Mouse (Mus musculus) gonadal fat pad, adult 2 months (tissue): Measurements from ENCODE around the gene Spns2. TPM values are rescaled to one million over a fixed set of nuclear protein-coding genes. Genes with fewer than 3 reads are reported as not detected.

Source experiments
- DNase-seq: peaks from one replicate; pipeline ENCODE4 v3.0.0-alpha.2; 2012; ENCODE audit warnings: low read depth
- polyA plus RNA-seq: library from polyadenylated mRNA; depleted of rRNA; stranded (reverse); fragments of >200 nt; gene quantifications from 2 replicates; pipeline ENCODE4 v1.2.3, GENCODE M21; 2012; rRNA removed

Gene Spns2
- polyA plus RNA-seq, 1 experiment, result 22.5 TPM

DNA sequence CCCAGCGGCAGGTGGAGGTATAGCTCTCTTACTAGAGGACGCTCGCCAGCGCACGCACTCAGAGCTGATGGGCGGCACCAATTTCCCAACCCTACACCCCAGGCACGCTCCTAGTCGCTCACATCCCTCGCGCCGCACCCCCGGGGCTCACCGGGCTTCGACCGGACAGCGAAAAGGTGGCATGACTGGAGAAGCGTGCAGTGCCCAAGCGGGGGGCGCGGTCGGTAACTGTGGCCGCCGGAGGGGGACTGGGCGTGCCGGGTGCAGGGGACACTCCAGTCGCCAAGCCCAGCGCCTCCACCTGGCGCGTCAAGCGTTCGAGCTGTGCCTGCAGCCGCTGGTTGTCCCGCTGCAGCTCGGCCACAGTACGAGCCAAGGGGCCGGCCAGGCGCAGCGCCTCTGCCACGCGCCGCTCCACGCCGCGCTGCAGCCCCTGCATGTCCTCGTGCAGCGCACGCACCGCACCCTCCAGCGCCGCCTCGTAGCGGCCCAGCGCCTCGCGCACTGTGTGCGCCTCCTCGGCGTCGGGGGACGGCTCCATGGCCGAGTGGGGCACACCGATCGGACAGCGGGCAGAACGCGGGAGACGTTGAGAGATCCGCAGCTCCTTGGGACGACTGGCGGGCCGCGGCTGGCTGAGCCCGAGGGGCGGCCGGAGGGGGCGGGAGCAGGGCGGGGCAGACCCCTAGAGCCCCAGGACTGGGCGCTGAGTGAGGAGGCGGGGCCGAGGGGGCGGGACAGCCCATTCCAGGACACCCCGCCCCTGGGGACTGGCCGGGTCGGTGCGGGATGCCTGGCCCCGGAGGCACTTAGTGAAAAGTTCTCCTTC, 78.4 kb downstream of the Spns2 start, which contains the start of gene Smtnl2:
Gene Smtnl2 (minus strand): TSS at position 621 of the 829 bp plus-strand sequence.
- DNase-seq, result no peak

DNA sequence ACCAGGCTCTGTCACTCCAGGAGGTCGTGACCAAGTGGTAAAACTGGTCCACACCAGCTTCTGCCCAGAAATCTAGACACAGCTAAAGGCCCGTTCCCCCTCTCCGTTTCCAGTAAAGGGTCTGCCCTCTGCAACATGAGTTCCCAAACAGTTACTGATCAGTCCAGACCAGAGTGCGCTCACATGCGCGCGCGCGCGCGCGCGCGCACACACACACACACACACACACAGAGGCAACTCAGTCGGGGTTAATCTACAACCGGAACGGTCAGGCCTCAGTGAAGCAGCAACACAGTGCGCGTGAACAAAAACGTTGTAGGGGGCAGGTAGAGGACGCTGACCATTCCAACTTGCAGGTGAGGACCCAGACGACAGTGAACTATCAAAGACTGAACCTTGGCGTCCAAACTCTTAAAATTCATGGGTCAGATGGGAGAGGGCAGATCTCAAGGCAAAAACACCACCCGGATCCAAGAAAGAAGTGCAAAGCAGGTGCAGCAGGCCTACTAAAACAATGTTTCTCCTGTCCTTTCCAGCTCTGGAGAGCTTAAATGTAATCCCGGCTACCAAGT, 79.1 kb downstream of the Spns2 start:
- no peak for DNase-seq

DNA sequence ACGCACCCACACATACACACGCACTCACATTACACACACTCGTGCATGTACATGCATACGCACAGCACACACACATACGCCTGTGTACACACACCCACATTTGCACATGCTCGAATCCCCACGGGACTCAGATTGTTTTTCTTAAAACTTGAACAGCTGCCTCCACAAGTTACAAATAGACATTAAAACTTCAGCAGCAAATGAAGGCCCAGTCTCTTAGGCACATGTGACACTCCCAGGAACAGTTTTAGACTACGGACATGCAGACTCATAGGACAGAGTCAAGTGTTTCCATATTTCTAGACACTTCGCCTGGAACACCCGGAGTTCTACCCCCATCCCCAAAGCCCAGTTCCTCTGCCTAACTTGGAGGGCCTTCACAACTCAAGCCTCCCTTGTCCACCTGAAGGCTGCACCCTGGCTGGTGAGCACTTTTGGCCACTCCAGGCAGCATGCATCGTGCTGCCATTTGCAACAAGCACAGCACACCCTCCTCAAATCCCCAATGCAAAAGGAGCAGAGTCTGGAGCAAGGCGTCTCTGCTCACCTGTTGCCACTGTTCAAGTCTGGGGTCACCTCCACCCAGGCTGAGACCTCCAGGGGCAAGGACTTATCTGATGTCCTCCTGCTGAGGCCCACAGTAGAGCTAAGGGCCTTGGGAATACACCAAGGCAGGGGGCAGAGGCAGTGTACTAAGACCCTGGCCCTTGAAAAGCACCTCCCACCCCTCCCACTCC, 79.9 kb downstream of the Spns2 start:
- no peak for DNase-seq

DNA sequence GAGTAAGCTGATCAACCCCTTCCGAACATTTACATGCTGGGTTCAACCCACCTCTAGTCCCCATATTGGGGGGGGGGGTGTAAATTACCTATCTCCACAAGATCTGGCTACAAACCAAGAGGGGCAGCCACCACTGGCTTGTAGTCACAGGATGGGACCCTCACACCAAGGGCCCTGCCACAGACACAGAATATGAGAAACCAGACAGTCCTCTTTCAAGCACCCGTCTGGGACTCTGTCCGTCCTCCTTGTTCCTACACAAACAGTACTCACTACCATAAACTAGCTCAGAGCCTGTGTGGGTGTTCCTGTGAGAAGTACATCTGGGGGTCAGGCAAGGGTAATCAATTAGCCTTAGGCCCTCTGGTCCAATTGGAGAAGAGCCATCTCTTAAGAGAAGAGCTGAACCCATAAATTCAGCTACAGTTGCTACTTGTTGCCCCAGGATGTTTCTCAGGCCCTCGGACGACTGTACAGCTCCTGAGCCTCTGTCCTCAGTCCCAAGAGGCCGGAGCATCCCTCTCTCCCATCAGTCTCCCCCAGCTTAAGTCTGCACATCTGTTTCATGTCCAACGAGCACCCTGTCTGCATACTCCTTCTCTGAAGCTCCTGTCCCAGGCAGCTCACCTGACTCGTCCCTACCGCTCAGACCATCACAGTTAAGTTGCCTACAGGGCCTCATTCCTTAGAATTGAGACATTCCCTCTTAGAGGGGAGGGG, 81.1 kb downstream of the Spns2 start:
- DNase-seq, result no peak

DNA sequence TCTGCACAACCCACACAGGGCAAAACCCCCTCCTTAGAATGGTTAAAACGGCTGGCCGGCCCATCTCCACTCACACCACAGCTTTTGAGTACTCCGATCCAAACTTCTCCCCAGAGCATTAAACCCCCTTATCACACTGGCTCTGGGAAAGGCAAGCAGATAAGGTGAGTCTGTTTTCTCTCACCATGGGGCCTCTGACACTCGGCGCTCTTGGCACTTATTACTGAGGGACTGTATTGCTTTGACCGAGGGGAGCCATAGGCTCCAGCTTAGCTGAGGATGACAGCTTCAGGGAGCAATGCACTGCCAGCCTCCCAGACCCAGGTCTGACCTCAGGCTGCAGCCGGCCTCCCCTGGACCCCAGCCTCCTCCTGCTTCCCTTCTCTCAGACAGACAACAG, 82.1 kb downstream of the Spns2 start:
- no peak for DNase-seq

DNA sequence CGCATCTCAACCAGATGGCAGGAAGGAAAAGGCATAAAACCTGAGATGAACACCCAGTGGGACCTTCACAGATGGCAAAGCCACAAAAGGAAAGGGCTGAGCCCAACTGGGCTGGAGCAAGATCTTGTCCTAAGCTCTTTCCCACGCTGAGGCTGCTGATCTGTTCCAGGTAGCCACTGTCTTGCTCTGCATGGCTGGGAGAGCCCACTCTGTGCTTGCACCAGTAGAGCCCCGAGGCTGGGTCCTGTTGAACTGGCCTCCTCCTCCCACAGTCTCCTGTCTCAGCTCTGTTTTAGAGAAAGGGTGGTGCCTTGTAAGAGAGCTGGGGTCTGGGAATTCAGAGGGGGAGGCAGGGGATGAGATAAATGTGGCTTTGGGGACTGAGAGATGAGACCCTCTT, 82.6 kb downstream of the Spns2 start:
- DNase-seq, result no peak

DNA sequence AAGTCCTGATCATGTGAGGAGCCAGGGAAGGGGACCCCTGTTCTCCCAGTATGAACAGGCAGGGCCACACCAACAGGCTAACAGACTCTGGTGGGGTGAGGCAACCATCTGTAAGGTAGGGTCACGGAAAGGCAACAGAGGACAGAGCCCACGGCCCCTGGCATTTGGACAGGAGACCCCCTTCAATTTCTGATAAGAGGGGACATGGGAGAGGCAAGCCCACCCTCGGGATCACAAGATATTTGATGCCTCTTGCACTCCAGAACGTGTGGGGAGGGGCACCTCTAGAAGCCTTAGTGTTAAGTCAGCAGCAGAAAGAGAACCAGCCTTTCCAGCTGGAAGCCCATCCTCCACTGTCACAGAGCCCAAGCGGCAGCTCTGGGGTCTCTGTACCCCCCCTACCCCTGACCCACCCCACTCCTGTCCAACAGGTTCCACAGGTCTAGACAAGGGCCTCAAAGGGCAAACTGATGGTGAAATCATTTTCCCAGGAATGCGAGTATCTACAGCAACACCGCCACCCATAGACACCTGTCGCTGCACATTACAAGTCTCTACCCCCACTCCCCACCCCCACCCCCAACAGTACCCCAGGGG, 83.5 kb downstream of the Spns2 start:
- DNase-seq, result no peak

DNA sequence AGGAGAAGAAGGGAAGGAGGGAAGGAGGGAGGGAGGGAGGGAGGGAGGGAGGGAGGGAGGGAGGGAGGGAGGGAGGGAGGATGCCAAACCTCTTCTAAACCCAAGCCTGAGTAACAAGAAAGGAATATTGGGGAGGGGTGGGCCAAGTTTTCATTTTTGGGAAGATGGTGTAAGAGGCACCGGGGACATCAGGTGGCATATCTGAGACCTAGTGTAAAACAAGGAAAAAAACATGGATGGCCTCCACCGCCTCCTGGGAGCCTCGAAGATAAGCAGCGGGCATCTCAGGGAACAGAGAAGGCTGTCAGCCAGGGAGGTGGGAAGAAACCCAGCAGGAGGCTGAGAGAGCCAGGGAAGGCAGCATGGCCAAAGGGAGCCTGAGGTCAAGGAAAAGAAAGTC, 84.2 kb downstream of the Spns2 start:
- no peak for DNase-seq

DNA sequence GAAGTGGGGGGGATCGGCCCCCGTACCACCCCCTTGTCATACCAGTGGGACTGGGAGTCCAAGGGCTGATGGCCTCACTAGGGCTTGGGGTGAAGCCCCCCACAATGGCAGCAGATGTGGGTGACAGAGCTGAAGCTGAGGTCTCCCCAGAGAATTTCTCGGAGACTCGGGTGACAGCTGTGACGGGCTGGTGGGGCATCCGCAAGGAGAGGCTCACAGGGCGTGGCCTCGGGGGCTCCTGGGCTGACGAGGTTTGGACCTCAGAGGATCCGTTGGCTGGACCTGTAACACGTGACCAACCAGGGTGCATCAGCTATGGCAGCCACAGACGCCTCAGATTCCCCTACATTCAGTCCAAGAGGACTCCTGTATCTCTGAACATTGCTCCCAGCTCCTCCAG, 86.7 kb downstream of the Spns2 start:
- no peak for DNase-seq

DNA sequence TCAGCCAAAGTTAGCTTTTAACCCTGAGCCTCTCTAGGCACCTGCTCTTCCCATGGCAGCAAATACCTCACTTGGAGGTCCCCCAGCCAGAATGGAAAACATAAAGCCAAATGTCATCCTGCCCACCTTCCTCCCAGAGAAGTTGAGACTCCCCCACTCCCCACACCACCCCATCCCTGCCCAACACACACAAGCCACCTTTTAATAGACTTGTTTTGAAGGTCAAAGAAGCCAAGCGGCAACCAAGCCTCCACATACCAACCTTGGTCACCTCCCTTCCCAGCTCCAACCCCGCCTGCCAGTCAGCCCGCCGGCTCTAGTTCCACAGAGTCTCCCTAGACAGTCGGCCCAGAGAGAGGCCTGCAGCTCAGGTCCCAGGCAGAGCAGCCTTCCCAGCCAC, 87.7 kb downstream of the Spns2 start:
- DNase-seq, result no peak

Other genes with a start within 250 kb of the Spns2 start
- 0.18 and 0.34 TPM in 2 replicates for gene Slc13a5, start 222.7 kb downstream of the Spns2 start, polyA plus RNA-seq
- 15.5 and 21.2 TPM in 2 replicates for gene Xaf1, start 188.3 kb downstream of the Spns2 start, polyA plus RNA-seq
- 0.20 and 0.39 TPM in 2 replicates for gene Fbxo39, start 175.5 kb downstream of the Spns2 start, polyA plus RNA-seq
- 1.6 and 2.2 TPM in 2 replicates for gene Tekt1, start 127.5 kb downstream of the Spns2 start, polyA plus RNA-seq
- gene Smtnl2, start 78.2 kb downstream of the Spns2 start, polyA plus RNA-seq, result 13.7 and 22.6 TPM in 2 replicates
- gene Ggt6, start 54.4 kb downstream of the Spns2 start, polyA plus RNA-seq, result 1.1 and 1.6 TPM in 2 replicates
- gene Mybbp1a, start 48.5 kb downstream of the Spns2 start, polyA plus RNA-seq, result 38.7 and 42.8 TPM in 2 replicates
- gene Spns3, start 60.6 kb upstream of the Spns2 start, polyA plus RNA-seq, result 1.0 and 2.5 TPM in 2 replicates
- gene Ube2g1, start 117.4 kb upstream of the Spns2 start, polyA plus RNA-seq, result 7.7 and 9.8 TPM in 2 replicates
- 29.5 and 30.8 TPM in 2 replicates for gene Ankfy1, start 200.1 kb upstream of the Spns2 start, polyA plus RNA-seq